8 mouse cellular contexts compared by ENCODE assay signal in the genomic region with DNA sequence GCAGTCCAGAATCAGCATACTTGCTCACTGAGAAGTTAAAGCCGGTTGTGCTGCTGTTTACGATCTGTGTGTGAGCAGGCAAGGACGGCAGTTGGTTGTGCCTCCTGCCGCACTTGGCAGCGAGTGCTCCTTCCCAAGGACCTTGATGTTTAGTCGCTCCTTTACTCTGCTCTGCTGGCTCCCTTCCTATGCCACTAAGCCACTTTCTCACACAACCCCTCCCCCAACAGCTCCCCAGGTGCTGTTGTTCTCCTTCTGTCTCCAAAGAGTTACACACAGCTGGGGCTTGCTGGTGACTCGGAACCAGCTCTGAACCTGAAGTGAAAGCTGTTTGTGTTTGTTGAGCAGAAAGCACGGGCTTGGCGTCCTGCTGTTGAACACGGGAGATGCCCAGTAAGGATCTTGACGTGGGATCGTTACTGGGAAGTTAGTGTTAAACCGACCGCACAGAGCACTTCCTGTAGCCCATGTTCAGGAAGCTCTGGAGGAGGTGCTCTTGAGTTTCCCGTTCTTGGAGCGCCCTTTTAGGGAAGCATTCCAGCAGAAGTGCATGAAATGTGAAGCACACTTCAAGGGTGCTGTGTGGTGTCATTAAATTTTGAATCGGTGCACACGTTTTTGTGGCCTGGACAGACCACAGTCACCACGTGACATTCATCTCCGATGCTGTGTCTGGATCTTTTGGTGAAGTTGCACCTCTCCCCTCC.
DNase-seq lines count a peak whose midpoint lies in the region; ATAC-seq and TF ChIP-seq lines count a peak whose summit lies in the region.

No protein-coding gene starts in this region.

- H3K27ac ChIP-seq in cerebellum, adult 2 months (ENCODE audit: insufficient read depth, low read length), result 0 out of 2 replicates have a peak overlapping the region, but pooled peaks have one; percentile 2
- H3K27ac ChIP-seq in intestine, embryonic 14.5 days (ENCODE audit: low read depth), result peak overlapping the region; percentile 51; the same call in 1 of the 2 replicates
- peak overlapping the region; percentile 96 for H3K27ac ChIP-seq in liver, embryonic 16.5 days (ENCODE audit: low read length)

- no peaks in the 10 kb centered on the region for H3K27me3 ChIP-seq in cerebellum, adult 2 months (ENCODE audit: control insufficient read depth, insufficient read depth, low read length)
- no peaks in the 10 kb centered on the region for H3K27me3 ChIP-seq in intestine, embryonic 14.5 days (replicated peaks; ENCODE audit: control insufficient read depth, insufficient read depth, low read length)
- H3K27me3 ChIP-seq in liver, embryonic 16.5 days (ENCODE audit: control insufficient read depth, insufficient read depth, low read depth, low read length), result no peaks in the 10 kb centered on the region

- TF ChIP-seq POLR2A in cerebellum, adult 2 months (IDR thresholded peaks at IDR 0.05; ENCODE audit: borderline replicate concordance, insufficient read depth, low read length), result no peak

- TF ChIP-seq CTCF in cerebellum, adult 2 months (IDR thresholded peaks at IDR 0.05; ENCODE audit: borderline replicate concordance, insufficient read depth, low read depth, low read length), result no peak

- H3K9ac ChIP-seq in intestine, embryonic 14.5 days (ENCODE audit: low read length), result peak overlapping the region; percentile 44
- peak overlapping the region; percentile 76 for H3K9ac ChIP-seq in liver, embryonic 16.5 days (ENCODE audit: low read depth, low read length)

- H3K9me3 ChIP-seq in intestine, embryonic 14.5 days (ENCODE audit: control insufficient read depth, low read length), result peaks cover under 1% of the 10 kb centered on the region; the same call in 1 of the 2 replicates
- H3K9me3 ChIP-seq in liver, embryonic 16.5 days (replicated peaks; ENCODE audit: control insufficient read depth, low read length), result no peaks in the 10 kb centered on the region; the same call in 1 of the 2 replicates

- peak overlapping the region; percentile 58 for H3K4me3 ChIP-seq in cerebellum, adult 2 months (replicated peaks; ENCODE audit: insufficient read depth, low read depth, low read length)
- H3K4me3 ChIP-seq in intestine, embryonic 14.5 days (ENCODE audit: low read depth, low read length), result peak overlapping the region; percentile 35
- H3K4me3 ChIP-seq in liver, embryonic 16.5 days (ENCODE audit: low read depth, low read length), result peak overlapping the region; percentile 64

- no peaks in the 10 kb centered on the region for H3K36me3 ChIP-seq in intestine, embryonic 14.5 days (ENCODE audit: control insufficient read depth, insufficient read depth, low read length)
- H3K36me3 ChIP-seq in liver, embryonic 16.5 days (ENCODE audit: control insufficient read depth, insufficient read depth), result peaks cover 15% of the 10 kb centered on the region

- peak overlapping the region; percentile 66 for H3K4me2 ChIP-seq in intestine, embryonic 14.5 days (ENCODE audit: low read length)
- peak overlapping the region; percentile 81 for H3K4me2 ChIP-seq in liver, embryonic 16.5 days (ENCODE audit: low read depth, low read length)

- WGBS in cerebellum, adult 2 months, result 6% methylated on average over 20 of the region's 20 CpGs
- WGBS in intestine, embryonic 14.5 days, result 3% methylated on average over 20 of the region's 20 CpGs
- WGBS in liver, embryonic 16.5 days (ENCODE audit: insufficient replicate concordance), result 1% methylated on average over 20 of the region's 20 CpGs

- peak; percentile 48 for ATAC-seq in intestine, embryonic 14.5 days (replicated peaks; ENCODE audit: low FRiP score, low TSS enrichment, low read depth)
- ATAC-seq in liver, embryonic 16.5 days (ENCODE audit: low read depth), result peak; percentile 58

- DNase-seq in adrenal gland, adult (ENCODE audit: inconsistent age in 2 of 2, low spot score in 1 of 2), result peak; percentile 79 to 91
- no peak for DNase-seq in adrenal gland, postnatal 4 days (ENCODE audit: low spot score in 2 of 2)
- peak; percentile 40 to 47 for DNase-seq in cerebellum, adult 2 months
- peak; percentile 57 for DNase-seq in forelimb bud, embryonic 11.5 days (ENCODE audit: low read depth, low spot score)
- DNase-seq in intestine, embryonic 14.5 days (ENCODE audit: low spot score), result peak; percentile 73
- DNase-seq in neural tube, embryonic 10.5 days (ENCODE audit: extremely low spot score, low spot score), result peak; percentile 44
- DNase-seq in thymus, adult 18-20 months, result peak; percentile 78 to 89

- H3K4me1 ChIP-seq in cerebellum, adult 2 months (ENCODE audit: control insufficient read depth, insufficient read depth, low read length), result peaks cover 9% of the 10 kb centered on the region
- H3K4me1 ChIP-seq in intestine, embryonic 14.5 days (replicated peaks; ENCODE audit: control insufficient read depth, insufficient read depth, low read length), result peaks cover 9% of the 10 kb centered on the region
- H3K4me1 ChIP-seq in liver, embryonic 16.5 days (ENCODE audit: control insufficient read depth, low read depth, low read length), result peaks cover 70% of the 10 kb centered on the region

Comparison
In these comparisons a context has a peak if more than half of its experiments do, and no peak if none do; other contexts are left out.
1. DNase-seq: peak in adrenal gland, adult (2 of 2), cerebellum, adult 2 months (2 of 2), forelimb bud, embryonic 11.5 days (single experiment), intestine, embryonic 14.5 days (single experiment), neural tube, embryonic 10.5 days (single experiment) and thymus, adult 18-20 months (2 of 2); none in adrenal gland, postnatal 4 days (0 of 2).
2. H3K27ac ChIP-seq: peak in every context shown above with its lines; median percentile 96 in liver, embryonic 16.5 days; 51 in intestine, embryonic 14.5 days; 2 in cerebellum, adult 2 months.
3. Peak in every context shown above with its lines, with median percentiles within 50 percentile points of each other: H3K4me3 ChIP-seq.